Mouse (Mus musculus) hindlimb bud, embryonic 11.5 days (tissue): ENCODE measurements at regions not wholly inside any gene's neighbourhood (a gene's known extent, or its start where the extent isn't known, plus 50 kb on each side); places are given as distances from the start of the nearest gene placed in this dataset.

Experiments used
- DNase-seq: peaks from one replicate; pipeline ENCODE4 v3.0.0-alpha.2; 2012; ENCODE audit warnings: low read depth, low spot score; ENCODE audit errors: extremely low spot score

GRCm38 (mm10) chr1:19951050-19951679 is 666.7 kb downstream of the Pkhd1 start:
- no peak for DNase-seq

GRCm38 (mm10) chr1:19951680-19952248 is 666.1 kb downstream of the Pkhd1 start:
- no peak for DNase-seq

- DNase-seq: no peak
Observed at GRCm38 (mm10) chr1:19973364-19973763, 644.5 kb downstream of the Pkhd1 start.

- DNase-seq: no peak
Observed at GRCm38 (mm10) chr1:19973981-19974380, 643.9 kb downstream of the Pkhd1 start.

GRCm38 (mm10) chr1:19975436-19975835 is 642.4 kb downstream of the Pkhd1 start:
- no peak for DNase-seq

GRCm38 (mm10) chr1:19981189-19981588 is 636.7 kb downstream of the Pkhd1 start:
- no peak for DNase-seq

- DNase-seq: no peak
Observed at GRCm38 (mm10) chr1:19982791-19983190, 635.1 kb downstream of the Pkhd1 start.

GRCm38 (mm10) chr1:19983504-19983903 is 634.4 kb downstream of the Pkhd1 start:
- DNase-seq: no peak

GRCm38 (mm10) chr1:19989921-19990320 is 627.9 kb downstream of the Pkhd1 start:
- no peak for DNase-seq
